Mouse (Mus musculus) forebrain, embryonic 15.5 days (tissue): Measurements from ENCODE around the gene Vmn1r21. TPM values are rescaled to one million over a fixed set of nuclear protein-coding genes. Genes with fewer than 3 reads are reported as not detected.
"Not testable (repeated sequence)": the region's sequence is repeated elsewhere in the genome, so short reads cannot be mapped to it uniquely, and the experiment has no call there.

Source experiments
- ATAC-seq: fragments of 200-750 bp; cut with Nextera tagmentation; replicated peaks from 2 replicates; pipeline ENCODE4 v1.8.0; 2017; ENCODE audit warnings: mild to moderate bottlenecking, moderate TSS enrichment, moderate library complexity
- H3K27ac ChIP-seq: fragments of 300-500 bp; sonication (generic); replicated peaks from 2 replicates; pipeline ENCODE4 v1.5.1; 2015; ENCODE audit warnings: mild to moderate bottlenecking, inconsistent platforms
- H3K27me3 ChIP-seq: fragments of 300-500 bp; sonication (generic); 2 replicates; pipeline ENCODE4 v1.6.1; 2015; ENCODE audit warnings: inconsistent platforms
- H3K36me3 ChIP-seq: fragments of 300-500 bp; sonication (generic); 2 replicates; pipeline ENCODE4 v1.6.1; 2015; ENCODE audit warnings: mild to moderate bottlenecking, inconsistent platforms
- H3K4me1 ChIP-seq: fragments of 300-500 bp; sonication (generic); 2 replicates; pipeline ENCODE4 v1.6.1; 2015; ENCODE audit warnings: inconsistent platforms
- H3K4me2 ChIP-seq: fragments of 300-500 bp; sonication (generic); replicated peaks from 2 replicates; pipeline ENCODE4 v1.6.1; 2015; ENCODE audit warnings: mild to moderate bottlenecking, inconsistent platforms
- H3K4me3 ChIP-seq: fragments of 300-500 bp; sonication (generic); 2 replicates; pipeline ENCODE4 v1.5.1; 2015; ENCODE audit warnings: mild to moderate bottlenecking, inconsistent platforms
- H3K9ac ChIP-seq: fragments of 300-500 bp; sonication (generic); replicated peaks from 2 replicates; pipeline ENCODE4 v1.6.1; 2015; ENCODE audit warnings: mild to moderate bottlenecking, inconsistent platforms
- H3K9me3 ChIP-seq: fragments of 300-500 bp; sonication (generic); 2 replicates; pipeline ENCODE4 v1.6.1; 2016; ENCODE audit warnings: inconsistent platforms
- WGBS: fragments of 180-500 bp; shearing (Covaris S2); methylation state at CpG from one replicate; pipeline ENCODE4 v1.1.7; 2015; ENCODE audit warnings: mixed read lengths; 5-methylcytosine and 5-hydroxymethylcytosine counted together
- polyA plus RNA-seq: library from polyadenylated mRNA; unstranded; fragments of >200 nt; fragmentation: Nextera tagmentation; extraction: Ambion mirVana; gene quantifications from 2 replicates; pipeline ENCODE4 v1.2.1, GENCODE M21; 2015

Vmn1r21 gene
- polyA plus RNA-seq = not detected in 2 replicates

DNA sequence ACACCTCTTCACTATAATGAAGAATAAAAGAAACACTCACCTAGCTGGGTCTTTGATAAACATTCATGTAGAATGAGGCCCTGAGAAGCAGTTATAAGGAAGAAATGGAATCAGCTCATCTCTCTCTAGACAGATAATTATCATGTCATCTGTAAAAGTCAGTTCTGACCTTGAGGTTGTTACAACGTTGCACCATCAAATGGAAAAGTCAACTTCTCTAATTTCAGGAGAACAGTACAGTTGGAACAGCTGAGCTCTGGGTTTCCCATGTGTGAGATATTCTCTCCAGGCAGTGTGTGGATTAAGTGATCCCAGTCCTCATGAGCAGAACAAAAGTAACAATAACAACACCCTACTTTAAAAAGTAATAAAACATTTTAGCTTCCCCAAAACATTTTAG is at the start of gene Vmn1r21:
Gene Vmn1r21, minus strand, starts transcription at position 58 of the 400 bp plus-strand sequence.
- no peaks in the 10 kb centered on the region for H3K9me3 ChIP-seq
- ATAC-seq = no peak
- no peaks in the 10 kb centered on the region for H3K36me3 ChIP-seq
- H3K4me2 ChIP-seq = no peak within 1 kb of the TSS
- WGBS = 78% methylated on average over 1 of the region's 1 CpGs
- no peak within 1 kb of the TSS for H3K4me3 ChIP-seq
- H3K27ac ChIP-seq = no peak within 1 kb of the TSS
- no peak within 1 kb of the TSS for H3K9ac ChIP-seq
- H3K4me1 ChIP-seq = no peaks in the 10 kb centered on the region
- no peaks in the 10 kb centered on the region for H3K27me3 ChIP-seq

DNA sequence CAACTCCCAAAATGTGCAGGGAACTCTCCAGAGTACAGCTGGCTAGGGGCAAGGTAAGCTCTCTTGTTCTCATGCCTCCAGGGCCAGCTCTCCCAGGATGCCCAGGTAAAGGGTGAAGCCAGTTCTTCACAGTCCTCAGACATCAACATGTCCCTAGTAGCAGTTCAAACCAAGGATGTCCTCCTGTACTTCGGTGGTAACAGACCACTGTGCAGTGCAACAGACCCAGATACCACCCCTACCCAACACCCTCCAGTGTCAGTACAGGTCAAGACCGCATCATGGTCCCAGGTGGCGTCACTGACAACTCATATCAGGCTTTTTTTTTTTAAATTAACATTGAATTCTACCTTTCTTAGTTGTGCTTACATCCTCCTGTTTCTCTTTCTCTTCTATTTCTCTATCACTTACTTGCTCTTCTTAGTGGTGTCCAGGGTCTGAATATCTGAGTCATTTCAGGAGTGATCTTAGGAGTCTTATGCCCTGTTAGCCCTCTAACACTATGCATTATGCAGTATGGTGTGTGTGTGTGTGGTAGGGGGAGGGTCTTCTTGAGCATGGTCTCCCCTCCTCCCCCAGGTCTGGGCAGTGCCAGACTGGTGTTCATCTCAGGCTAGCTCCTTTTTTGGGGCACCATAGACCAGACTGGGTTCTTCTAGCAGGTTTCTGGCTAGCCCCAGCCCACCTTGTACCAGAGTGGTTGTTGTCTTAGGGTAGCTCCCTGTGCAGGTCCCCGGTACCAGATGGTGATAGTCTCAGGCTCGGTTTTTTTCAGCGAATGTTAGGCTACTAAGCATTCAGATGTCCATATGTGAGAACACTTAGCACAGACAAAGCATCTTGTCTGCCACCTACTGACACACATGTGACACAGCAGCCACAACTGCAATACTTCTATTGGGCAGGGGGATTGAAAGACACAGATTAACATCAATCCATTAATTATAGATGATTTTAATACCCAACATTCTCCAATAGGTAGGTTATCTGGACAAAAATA is 9.2 kb upstream of the Vmn1r21 start:
- no peak overlapping the region for H3K27ac ChIP-seq
- H3K27me3 ChIP-seq = no peaks in the 10 kb centered on the region
- H3K4me1 ChIP-seq = peaks cover 3% of the 10 kb centered on the region; the same call in 1 of the 2 replicates
- H3K9ac ChIP-seq = no peak overlapping the region
- ATAC-seq = peak; percentile 95
- no peaks in the 10 kb centered on the region for H3K36me3 ChIP-seq
- H3K9me3 ChIP-seq = no peaks in the 10 kb centered on the region
- H3K4me3 ChIP-seq = no peak overlapping the region
- 47% methylated on average over 6 of the region's 6 CpGs for WGBS
- H3K4me2 ChIP-seq = peak overlapping the region; percentile 14; the same call in 1 of the 2 replicates

DNA sequence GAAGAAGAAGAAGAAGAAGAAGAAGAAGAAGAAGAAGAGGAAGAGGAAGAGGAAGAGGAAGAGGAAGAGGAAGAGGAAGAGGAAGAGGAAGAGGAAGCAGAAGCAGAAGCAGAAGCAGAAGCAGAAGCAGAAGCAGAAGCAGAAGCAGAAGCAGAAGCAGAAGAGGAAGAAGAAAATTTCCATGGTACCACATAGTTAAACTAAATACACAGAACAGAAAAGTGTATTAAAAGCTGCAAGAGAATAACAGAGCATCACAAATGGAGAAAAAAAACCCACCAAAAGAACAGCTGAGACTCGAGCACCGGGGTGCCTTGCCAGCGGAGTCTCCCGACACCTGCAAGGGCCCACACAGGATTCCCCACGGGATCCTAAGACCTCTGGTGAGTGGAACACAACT is 1.0 kb upstream of the Vmn1r21 start:
- H3K9me3 ChIP-seq, H3K27ac ChIP-seq, H3K4me1 ChIP-seq, H3K27me3 ChIP-seq, H3K9ac ChIP-seq, H3K36me3 ChIP-seq, H3K4me3 ChIP-seq, ATAC-seq, H3K4me2 ChIP-seq: not testable (repeated sequence)
- 90% methylated on average over 5 of the region's 5 CpGs for WGBS

DNA sequence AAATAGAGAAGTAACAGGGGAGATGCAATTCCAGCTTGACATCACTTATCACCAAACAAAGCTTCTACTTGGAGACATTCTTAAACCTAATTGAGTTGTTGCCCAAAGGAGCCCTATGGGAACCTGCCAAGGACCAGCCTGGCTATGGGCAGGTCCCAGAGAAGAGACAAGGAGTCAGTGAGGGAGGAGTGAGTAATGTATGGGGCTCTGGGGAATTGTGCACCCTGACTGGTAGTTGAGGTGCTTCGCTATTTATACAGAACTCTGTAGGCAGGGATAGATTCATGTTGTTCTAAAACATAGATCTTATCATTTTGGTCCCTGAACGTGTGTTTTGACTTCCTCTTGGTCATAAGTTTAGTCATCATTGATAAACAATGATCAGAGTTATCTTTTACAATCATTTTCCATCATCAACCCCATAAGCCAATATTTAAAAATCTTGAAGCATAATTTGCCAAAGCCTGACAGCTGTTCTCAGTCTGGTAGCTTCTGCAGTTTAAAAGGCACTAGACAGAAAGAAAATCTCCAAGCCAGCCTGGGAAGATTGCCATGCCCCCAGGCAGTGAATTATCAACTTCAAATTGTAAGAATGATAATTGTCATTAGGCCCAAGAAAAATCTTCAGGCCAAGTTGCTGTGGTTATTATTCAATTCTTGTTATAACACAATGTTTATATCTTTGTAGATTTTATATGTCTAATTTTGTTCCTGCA is 10.3 kb downstream of the Vmn1r21 start:
- peak; percentile 57; the same call in 1 of the 2 replicates for ATAC-seq
- WGBS = 66% methylated on average over 2 of the region's 2 CpGs

DNA sequence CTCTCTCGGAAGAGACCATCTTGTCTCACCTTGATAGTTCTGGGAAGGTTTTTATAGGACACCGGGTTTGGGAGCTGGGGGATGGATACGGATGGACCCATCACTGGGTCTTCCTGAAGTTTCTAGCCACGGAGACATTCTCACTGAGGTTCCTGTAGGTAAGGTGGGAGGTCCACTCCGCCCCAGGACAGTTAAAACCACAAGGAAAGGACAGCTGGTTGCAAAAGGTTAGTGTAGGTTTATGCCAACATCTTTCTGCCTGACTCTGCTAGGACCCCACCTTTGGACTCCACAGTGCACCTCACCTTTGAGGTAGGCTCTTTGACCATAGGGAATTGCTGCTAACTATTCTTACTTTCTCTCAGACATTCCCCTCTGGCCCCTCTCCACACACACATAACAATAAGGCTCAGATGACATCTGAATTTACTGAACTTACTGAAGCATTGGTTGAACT is 24.9 kb downstream of the Vmn1r21 start:
- Histone ChIP-seq H3K4me2 (peak overlapping the region; percentile 60), H3K9me3 (no peaks in the 10 kb centered on the region), H3K4me3 (peak overlapping the region; percentile 92), H3K27ac (peak overlapping the region; percentile 94), H3K27me3 (no peaks in the 10 kb centered on the region), H3K4me1 (peaks cover 23% of the 10 kb centered on the region), H3K36me3 (no peaks in the 10 kb centered on the region), H3K9ac (peak overlapping the region; percentile 96)
- no peak for ATAC-seq
- WGBS = 4% methylated on average over 5 of the region's 5 CpGs

More for the DNA sequence above, 10.3 kb downstream of the Vmn1r21 start:
- Histone ChIP-seq H3K9ac (no peak overlapping the region), H3K9me3 (no peaks in the 10 kb centered on the region), H3K27ac (peak overlapping the region; percentile 56), H3K4me3 (no peak overlapping the region), H3K36me3 (no peaks in the 10 kb centered on the region), H3K27me3 (no peaks in the 10 kb centered on the region), H3K4me2 (no peak overlapping the region), H3K4me1 (peaks cover 3% of the 10 kb centered on the region; the same call in 1 of the 2 replicates)

DNA sequence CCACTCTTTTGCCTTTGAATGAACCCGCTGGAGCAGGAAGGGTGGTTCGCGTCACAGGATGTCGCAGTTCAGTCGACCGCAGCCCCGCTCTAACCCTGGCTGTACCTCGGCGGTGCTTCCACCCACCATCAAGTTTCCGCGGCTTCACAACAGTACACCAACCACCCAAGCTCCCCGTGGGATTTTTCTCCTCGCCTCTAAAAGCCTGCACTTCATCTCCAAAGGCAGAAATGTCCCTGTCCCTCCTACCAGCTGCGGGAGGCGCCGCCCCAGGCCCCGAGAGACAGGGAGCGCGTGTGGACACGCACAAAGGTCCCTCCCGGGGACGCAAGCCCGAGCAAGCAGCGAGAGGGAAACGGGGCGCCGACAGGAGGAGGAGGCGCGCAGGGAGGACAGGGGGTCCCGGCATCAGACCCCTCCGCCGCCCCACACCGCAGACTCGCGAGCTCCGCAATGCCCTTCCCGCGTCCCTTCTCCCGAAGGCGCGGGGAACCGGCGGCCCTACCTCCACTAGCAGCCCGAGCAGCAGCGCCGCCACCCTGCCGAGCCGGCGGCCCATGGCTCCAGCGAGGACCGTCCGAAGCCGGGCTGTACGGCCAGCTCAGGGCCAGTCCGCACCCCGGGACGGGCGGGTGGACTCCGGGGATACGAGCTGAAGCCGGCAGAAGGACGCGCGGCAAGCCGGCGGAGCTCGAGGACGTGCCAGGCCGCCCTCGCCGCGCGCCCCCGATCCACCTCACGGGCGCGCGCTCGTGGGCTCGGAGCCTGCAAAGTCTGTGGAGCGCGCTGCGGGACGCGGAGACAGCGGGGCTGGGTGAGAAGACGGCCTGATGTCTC is 25.5 kb downstream of the Vmn1r21 start, which contains the start of gene Vopp1:
Gene Vopp1, minus strand, starts transcription at position 738 of the 837 bp plus-strand sequence.
- no peaks in the 10 kb centered on the region for H3K36me3 ChIP-seq
- peak within 1 kb of the TSS; percentile 96 for H3K9ac ChIP-seq
- H3K27me3 ChIP-seq = no peaks in the 10 kb centered on the region
- peak; percentile 90 for ATAC-seq
- H3K9me3 ChIP-seq = no peaks in the 10 kb centered on the region
- peak within 1 kb of the TSS; percentile 92 for H3K4me3 ChIP-seq
- H3K4me1 ChIP-seq = peaks cover 23% of the 10 kb centered on the region
- peak within 1 kb of the TSS; percentile 60 for H3K4me2 ChIP-seq
- under 1% methylated on average over 81 of the region's 87 CpGs for whole genome bisulfite sequencing
- H3K27ac ChIP-seq = peak within 1 kb of the TSS; percentile 94

DNA sequence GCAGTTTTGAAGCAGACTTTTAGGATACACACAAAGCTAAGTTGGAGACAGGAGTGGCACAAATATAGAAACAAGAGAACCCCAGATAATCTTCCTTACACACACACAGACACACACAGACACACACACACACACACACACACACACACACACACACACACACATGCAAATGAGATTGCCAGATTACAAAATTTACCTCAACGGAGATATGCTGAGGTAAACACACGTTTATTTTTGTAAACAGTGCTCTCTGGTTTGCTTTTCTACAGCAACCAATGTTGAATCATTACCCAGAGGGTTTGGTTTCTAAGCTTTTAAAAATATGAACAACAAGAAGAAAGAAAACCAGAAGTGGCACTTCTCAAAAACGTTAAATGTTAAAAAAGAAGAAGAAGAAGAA is 26.7 kb downstream of the Vmn1r21 start:
- H3K4me3 ChIP-seq = 0 out of 2 replicates have a peak overlapping the region, but pooled peaks have one; percentile 19
- no peaks in the 10 kb centered on the region for H3K36me3 ChIP-seq
- peaks cover 23% of the 10 kb centered on the region for H3K4me1 ChIP-seq
- peak overlapping the region; percentile 33 for H3K4me2 ChIP-seq
- H3K27ac ChIP-seq = no peak overlapping the region
- no peaks in the 10 kb centered on the region for H3K9me3 ChIP-seq
- WGBS = 24% methylated on average over 3 of the region's 3 CpGs
- no peak for ATAC-seq
- H3K9ac ChIP-seq = no peak overlapping the region
- no peaks in the 10 kb centered on the region for H3K27me3 ChIP-seq

DNA sequence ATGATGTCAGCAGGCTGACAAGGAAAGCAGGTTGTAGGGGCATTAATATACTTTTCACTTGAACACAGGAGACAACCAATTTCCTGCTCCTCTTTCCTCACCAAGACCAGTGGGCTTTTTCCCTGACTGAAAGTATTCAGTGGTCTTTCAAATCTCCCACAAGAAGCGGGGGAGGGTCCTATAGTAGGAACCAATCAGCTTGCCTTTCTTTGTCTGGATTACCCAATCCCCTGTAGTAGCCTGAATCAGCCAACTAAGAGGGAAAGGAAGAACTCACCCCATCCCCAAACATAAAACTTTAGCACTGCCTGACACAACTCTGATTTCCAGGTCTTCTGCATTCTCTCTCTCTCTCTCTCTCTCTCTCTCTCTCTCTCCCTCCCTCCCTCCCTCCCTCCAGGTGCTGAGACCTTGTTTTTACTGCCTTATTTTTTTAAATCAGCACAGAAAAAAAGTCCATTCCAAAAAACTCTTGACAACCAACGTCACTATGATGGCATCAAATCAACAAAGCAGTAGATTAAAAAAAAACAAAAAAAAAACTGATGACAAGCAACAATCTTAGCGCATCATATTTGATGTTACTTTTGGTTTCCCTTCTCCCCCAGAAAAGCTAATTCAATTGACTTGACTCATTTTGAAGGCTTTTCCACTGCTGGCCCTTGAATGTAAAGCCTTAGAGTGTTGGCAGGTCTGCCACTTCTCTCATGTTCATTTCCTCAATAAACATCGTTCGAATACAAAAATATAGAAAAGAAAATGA is 27.3 kb downstream of the Vmn1r21 start:
- Histone ChIP-seq H3K36me3 (no peaks in the 10 kb centered on the region), H3K4me1 (peaks cover 23% of the 10 kb centered on the region), H3K9me3 (no peaks in the 10 kb centered on the region), H3K4me3 (0 out of 2 replicates have a peak overlapping the region, but pooled peaks have one; percentile 16), H3K4me2 (peak overlapping the region; percentile 33), H3K27me3 (no peaks in the 10 kb centered on the region), H3K27ac (no peak overlapping the region), H3K9ac (no peak overlapping the region)
- 54% methylated on average over 5 of the region's 5 CpGs for WGBS
- ATAC-seq = peak; percentile 81

DNA sequence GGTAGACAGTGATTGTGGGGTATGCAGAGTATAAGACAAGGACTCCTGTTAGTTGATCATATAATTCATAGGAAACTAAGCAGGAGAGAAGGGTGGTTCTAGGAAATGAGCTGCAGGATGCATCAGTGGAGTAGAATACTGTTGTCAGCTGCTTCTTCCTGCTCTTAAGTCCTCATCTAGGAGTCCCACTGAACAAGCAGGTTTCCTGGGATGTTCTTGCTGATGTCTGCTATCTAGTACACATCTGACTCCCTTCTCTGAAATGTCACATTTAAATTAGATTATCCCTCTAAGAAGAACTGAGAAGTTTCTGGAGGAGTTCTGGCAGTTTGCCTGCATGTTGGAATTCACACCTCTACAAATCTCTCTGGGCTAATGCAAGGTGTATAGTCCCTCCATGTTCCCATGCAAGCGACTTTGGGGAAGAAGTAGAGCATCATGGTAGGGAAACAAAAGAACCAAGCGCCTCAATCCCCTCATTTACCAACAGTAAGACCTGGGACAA is 35.7 kb downstream of the Vmn1r21 start:
- Histone ChIP-seq H3K27me3 (no peaks in the 10 kb centered on the region), H3K27ac (no peak overlapping the region), H3K4me2 (no peak overlapping the region), H3K4me3 (no peak overlapping the region), H3K9ac (no peak overlapping the region), H3K9me3 (no peaks in the 10 kb centered on the region), H3K4me1 (no peaks in the 10 kb centered on the region), H3K36me3 (no peaks in the 10 kb centered on the region)
- 81% methylated on average over 2 of the region's 2 CpGs for WGBS
- ATAC-seq = no peak

DNA sequence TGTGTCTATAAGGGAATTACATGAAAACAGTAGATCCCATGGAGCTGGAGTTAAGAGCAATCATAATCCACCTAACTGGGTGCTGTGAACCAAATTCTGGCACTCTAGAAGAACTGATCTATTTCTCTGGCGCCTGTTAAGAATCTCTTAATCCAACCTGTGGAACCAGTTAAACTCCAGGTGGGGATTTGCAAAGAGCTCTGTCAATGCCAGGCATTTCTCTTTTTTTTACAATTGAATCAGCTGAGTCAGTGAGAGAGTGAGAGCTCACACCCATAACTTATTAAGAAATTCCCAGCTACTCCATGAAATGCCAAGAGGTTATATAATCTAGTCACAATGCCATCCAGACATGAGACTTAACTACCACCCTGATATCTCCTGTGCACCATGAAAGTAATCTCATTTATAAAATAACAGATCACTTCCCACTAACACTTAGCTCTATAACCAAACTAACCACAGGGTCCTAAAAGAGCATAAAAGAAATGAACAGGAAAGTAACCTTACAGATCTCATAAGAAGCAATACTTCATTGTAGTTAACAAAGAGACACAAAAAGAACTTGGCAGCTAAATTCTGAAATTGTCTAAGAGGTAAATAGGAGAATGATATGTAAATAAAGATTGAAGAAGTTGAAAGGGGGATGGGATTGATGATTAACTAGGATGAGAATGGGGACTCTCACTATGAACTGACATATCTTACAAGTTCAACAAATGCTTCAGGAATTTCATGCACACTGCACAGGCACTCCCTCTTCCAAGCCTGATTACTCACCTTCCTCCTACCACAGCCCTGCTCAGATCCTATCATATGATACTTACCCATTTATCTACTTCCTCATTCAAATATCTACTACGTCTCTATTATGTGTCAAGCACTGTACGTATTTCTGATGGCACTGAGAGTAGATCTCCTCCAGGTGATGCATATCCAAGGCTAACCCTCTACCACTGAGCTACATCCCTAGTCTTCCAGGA is 38.1 kb downstream of the Vmn1r21 start:
- 92% methylated on average over 3 of the region's 3 CpGs for WGBS
- ATAC-seq = no peak
- Histone ChIP-seq H3K9ac (no peak overlapping the region), H3K4me3 (no peak overlapping the region), H3K27me3 (no peaks in the 10 kb centered on the region), H3K4me2 (no peak overlapping the region), H3K36me3 (peaks cover 4% of the 10 kb centered on the region; the same call in 1 of the 2 replicates), H3K27ac (no peak overlapping the region), H3K9me3 (no peaks in the 10 kb centered on the region), H3K4me1 (no peaks in the 10 kb centered on the region)
